Mouse (Mus musculus): ENCODE measurements around the gene L3mbtl4. TPM values are rescaled to one million over a fixed set of nuclear protein-coding genes. Genes with fewer than 3 reads are reported as not detected.

The L3mbtl4 gene
- not detected in 2 replicates for polyA plus RNA-seq (2014; fragmentation: Nextera tagmentation; extraction: Ambion mirVana)

GRCm38 (mm10) chr17:68273527-68273926, at the start of gene L3mbtl4:
TSS of gene L3mbtl4 (plus strand) at chr17:68273797.
- Histone ChIP-seq H3K4me3 (ENCODE audit: low read depth, low read length) (peak within 1 kb of the TSS; percentile 40), H3K4me1 (ENCODE audit: control insufficient read depth, insufficient read depth, low read length) (peaks cover 4% of the 10 kb centered on the region; the same call in 1 of the 2 replicates), H3K4me2 (ENCODE audit: low read depth, severe bottlenecking) (peak within 1 kb of the TSS; percentile 98), H3K36me3 (ENCODE audit: control insufficient read depth, insufficient read depth, low read length) (no peaks in the 10 kb centered on the region), H3K27me3 (ENCODE audit: control insufficient read depth, insufficient read depth, low read length) (peaks cover 14% of the 10 kb centered on the region; the same call in 1 of the 2 replicates), H3K9me3 (ENCODE audit: control insufficient read depth, low read length) (no peaks in the 10 kb centered on the region), H3K9ac (ENCODE audit: low read length) (no peak within 1 kb of the TSS; the same call in 1 of the 2 replicates), H3K27ac (replicated peaks; ENCODE audit: low read depth, low read length) (no peak within 1 kb of the TSS)
- DNase-seq (ENCODE audit: low spot score) (peak; percentile 56), ATAC-seq (ENCODE audit: insufficient number of reproducible peaks, low FRiP score, low TSS enrichment, low read depth) (peak; percentile 65; the same call in 1 of the 2 replicates)
- WGBS = 3% methylated on average over 20 of the region's 29 CpGs

GRCm38 (mm10) chr17:68230484-68230883, 43.1 kb upstream of the L3mbtl4 start:
- Histone ChIP-seq H3K4me2 (ENCODE audit: low read depth, severe bottlenecking) (no peak overlapping the region), H3K27ac (replicated peaks; ENCODE audit: low read depth, low read length) (no peak overlapping the region), H3K27me3 (ENCODE audit: control insufficient read depth, insufficient read depth, low read length) (no peaks in the 10 kb centered on the region), H3K4me3 (ENCODE audit: low read depth, low read length) (no peak overlapping the region), H3K9ac (ENCODE audit: low read length) (no peak overlapping the region), H3K4me1 (ENCODE audit: control insufficient read depth, insufficient read depth, low read length) (no peaks in the 10 kb centered on the region), H3K9me3 (ENCODE audit: control insufficient read depth, low read length) (no peaks in the 10 kb centered on the region), H3K36me3 (ENCODE audit: control insufficient read depth, insufficient read depth, low read length) (no peaks in the 10 kb centered on the region)
- 70% methylated on average over 4 of the region's 4 CpGs for WGBS
- no peak for DNase-seq (ENCODE audit: low spot score)
- ATAC-seq (ENCODE audit: insufficient number of reproducible peaks, low FRiP score, low TSS enrichment, low read depth) = no peak

DNA sequence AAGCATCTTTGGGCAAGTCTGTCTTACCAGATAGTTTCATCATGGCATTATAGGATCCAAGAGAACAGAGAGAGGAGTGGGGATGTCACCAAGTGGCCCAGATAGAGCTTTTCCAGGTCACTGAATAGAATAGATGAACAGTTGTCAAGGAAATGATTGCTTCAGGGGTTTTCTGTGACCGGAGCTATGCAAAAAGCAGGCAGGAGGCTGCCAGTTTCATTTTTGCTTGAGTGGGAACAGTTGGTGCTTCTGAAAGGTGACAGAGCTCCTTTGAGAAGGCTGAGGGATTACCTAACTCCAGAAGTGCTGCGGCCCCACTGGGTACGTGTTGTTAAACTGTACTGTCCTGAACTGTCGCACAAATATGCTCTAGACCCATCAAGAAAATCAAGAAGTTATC, 38.2 kb upstream of the L3mbtl4 start:
- H3K4me1 ChIP-seq (ENCODE audit: control insufficient read depth, insufficient read depth, low read length) = no peaks in the 10 kb centered on the region
- no peaks in the 10 kb centered on the region for H3K27me3 ChIP-seq (ENCODE audit: control insufficient read depth, insufficient read depth, low read length)
- DNase-seq (ENCODE audit: low spot score) = no peak
- H3K9me3 ChIP-seq (ENCODE audit: control insufficient read depth, low read length) = no peaks in the 10 kb centered on the region
- ATAC-seq (ENCODE audit: insufficient number of reproducible peaks, low FRiP score, low TSS enrichment, low read depth) = no peak
- no peak overlapping the region for H3K4me3 ChIP-seq (ENCODE audit: low read depth, low read length)
- H3K9ac ChIP-seq (ENCODE audit: low read length) = no peak overlapping the region
- H3K27ac ChIP-seq (replicated peaks; ENCODE audit: low read depth, low read length) = no peak overlapping the region
- WGBS = 87% methylated on average over 4 of the region's 4 CpGs
- H3K4me2 ChIP-seq (ENCODE audit: low read depth, severe bottlenecking) = no peak overlapping the region
- no peaks in the 10 kb centered on the region for H3K36me3 ChIP-seq (ENCODE audit: control insufficient read depth, insufficient read depth, low read length)

GRCm38 (mm10) chr17:68236992-68237391, 36.6 kb upstream of the L3mbtl4 start:
- ATAC-seq (ENCODE audit: insufficient number of reproducible peaks, low FRiP score, low TSS enrichment, low read depth) (no peak), DNase-seq (ENCODE audit: low spot score) (no peak)
- Histone ChIP-seq H3K27ac (replicated peaks; ENCODE audit: low read depth, low read length) (no peak overlapping the region), H3K9me3 (ENCODE audit: control insufficient read depth, low read length) (no peaks in the 10 kb centered on the region), H3K36me3 (ENCODE audit: control insufficient read depth, insufficient read depth, low read length) (no peaks in the 10 kb centered on the region), H3K4me1 (ENCODE audit: control insufficient read depth, insufficient read depth, low read length) (no peaks in the 10 kb centered on the region), H3K4me3 (ENCODE audit: low read depth, low read length) (no peak overlapping the region), H3K27me3 (ENCODE audit: control insufficient read depth, insufficient read depth, low read length) (no peaks in the 10 kb centered on the region), H3K9ac (ENCODE audit: low read length) (no peak overlapping the region), H3K4me2 (ENCODE audit: low read depth, severe bottlenecking) (no peak overlapping the region)
- 88% methylated on average over 12 of the region's 12 CpGs for WGBS

DNA sequence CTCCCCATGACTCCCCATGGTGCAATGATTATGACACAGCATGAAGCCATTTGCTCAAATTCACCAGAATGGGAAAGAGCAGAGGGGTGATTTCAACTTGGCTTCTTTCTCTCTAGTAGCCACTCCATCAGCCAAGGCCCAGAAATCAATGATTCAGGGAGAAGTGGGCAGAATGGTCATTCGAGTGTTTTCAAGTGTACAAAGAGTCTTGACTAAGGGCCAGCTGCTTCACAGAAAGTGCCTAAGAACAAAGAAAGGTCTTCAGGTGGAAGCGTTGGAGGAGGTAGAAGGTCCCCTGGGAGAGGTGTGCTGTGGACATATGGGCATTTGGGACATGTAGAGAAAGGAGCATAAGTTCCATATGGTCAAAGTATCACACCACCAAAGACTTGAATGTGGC, 33.4 kb upstream of the L3mbtl4 start:
- no peaks in the 10 kb centered on the region for H3K27me3 ChIP-seq (ENCODE audit: control insufficient read depth, insufficient read depth, low read length)
- WGBS = 88% methylated on average over 2 of the region's 2 CpGs
- DNase-seq (ENCODE audit: low spot score) = no peak
- H3K4me3 ChIP-seq (ENCODE audit: low read depth, low read length) = no peak overlapping the region
- H3K4me2 ChIP-seq (ENCODE audit: low read depth, severe bottlenecking) = no peak overlapping the region
- H3K9me3 ChIP-seq (ENCODE audit: control insufficient read depth, low read length) = no peaks in the 10 kb centered on the region
- H3K9ac ChIP-seq (ENCODE audit: low read length) = no peak overlapping the region
- no peak overlapping the region for H3K27ac ChIP-seq (replicated peaks; ENCODE audit: low read depth, low read length)
- ATAC-seq (ENCODE audit: insufficient number of reproducible peaks, low FRiP score, low TSS enrichment, low read depth) = no peak
- H3K36me3 ChIP-seq (ENCODE audit: control insufficient read depth, insufficient read depth, low read length) = no peaks in the 10 kb centered on the region
- H3K4me1 ChIP-seq (ENCODE audit: control insufficient read depth, insufficient read depth, low read length) = no peaks in the 10 kb centered on the region

DNA sequence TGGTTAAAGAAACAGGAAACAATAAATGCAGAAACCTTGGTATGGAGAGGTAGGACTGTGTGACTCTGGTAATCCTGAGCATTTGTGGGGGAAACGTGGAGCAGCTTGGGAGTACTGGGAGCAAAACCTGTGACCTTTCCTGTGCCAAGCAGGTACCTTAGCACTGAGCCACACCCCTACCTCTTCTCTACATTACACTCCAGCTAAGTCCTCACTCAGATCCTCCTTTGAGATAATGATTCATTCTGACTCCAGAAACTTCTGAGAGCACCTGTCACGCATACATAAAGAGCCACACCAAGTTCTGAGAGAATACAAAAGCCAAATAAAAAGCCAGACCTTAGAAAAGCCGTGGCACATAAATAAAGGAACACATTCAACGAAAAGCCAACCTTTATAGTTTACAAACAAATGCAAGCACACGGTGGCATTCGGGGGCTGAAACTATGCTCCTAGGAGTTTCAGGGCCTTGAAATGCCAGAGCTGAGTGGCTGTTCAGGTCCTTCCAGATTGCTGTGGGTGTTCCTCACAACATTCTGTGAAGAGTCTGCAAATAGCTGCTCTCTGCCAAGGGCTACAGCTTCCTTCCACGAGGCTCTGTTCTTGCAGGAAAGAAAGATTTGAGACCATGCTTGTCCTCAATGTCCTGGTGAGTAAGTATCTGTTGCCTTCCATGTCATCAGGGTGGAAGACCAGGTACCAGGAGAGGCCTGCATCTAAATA, 8.6 kb upstream of the L3mbtl4 start:
- Histone ChIP-seq H3K27me3 (ENCODE audit: control insufficient read depth, insufficient read depth, low read length) (no peaks in the 10 kb centered on the region), H3K4me3 (ENCODE audit: low read depth, low read length) (no peak overlapping the region), H3K27ac (replicated peaks; ENCODE audit: low read depth, low read length) (no peak overlapping the region), H3K9me3 (ENCODE audit: control insufficient read depth, low read length) (no peaks in the 10 kb centered on the region; the same call in 1 of the 2 replicates), H3K4me2 (ENCODE audit: low read depth, severe bottlenecking) (no peak overlapping the region), H3K9ac (ENCODE audit: low read length) (no peak overlapping the region), H3K36me3 (ENCODE audit: control insufficient read depth, insufficient read depth, low read length) (no peaks in the 10 kb centered on the region), H3K4me1 (ENCODE audit: control insufficient read depth, insufficient read depth, low read length) (no peaks in the 10 kb centered on the region)
- WGBS = 81% methylated on average over 7 of the region's 7 CpGs
- DNase-seq (ENCODE audit: low spot score) = no peak
- ATAC-seq (ENCODE audit: insufficient number of reproducible peaks, low FRiP score, low TSS enrichment, low read depth) = no peak

DNA sequence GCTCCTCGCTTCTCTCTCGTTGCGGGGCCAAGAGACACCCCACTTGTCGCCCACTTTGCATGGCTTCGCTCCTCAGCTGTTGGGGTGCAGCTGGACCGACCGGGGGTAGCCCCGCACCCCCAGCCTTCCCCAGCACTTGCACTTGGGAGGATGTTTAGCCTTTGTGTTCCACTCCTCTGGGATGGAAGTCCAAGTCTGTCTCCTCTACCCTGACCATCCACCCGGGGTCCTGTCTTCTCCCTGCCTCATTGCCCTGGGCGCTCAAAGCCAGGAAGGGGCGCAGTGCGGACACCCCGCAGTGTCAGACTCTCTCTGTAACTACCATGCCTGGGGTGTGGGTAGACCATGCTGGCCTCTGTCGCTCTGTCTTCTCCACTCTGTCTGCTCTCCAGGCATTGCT, 357 bp downstream of the L3mbtl4 start:
- WGBS = 29% methylated on average over 11 of the region's 14 CpGs

DNA sequence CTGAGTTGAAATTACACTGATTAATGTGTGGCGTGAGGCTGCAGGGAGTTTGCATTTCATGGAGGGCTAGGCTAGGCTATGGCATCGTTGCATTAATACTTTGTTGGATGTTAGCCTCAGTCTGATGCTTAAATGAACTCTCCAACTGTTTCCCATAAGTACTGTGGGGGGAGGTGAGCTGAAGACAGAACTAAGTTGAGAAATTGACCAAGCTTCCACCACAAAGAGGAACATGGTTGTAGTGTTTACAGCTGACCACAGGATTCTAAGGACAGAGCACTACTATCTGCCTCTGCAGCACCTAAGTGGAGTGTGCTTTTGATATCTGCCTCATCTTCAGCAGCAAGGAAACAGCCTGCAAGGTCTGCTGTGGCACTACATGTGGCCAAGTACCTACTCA, 1.5 kb downstream of the L3mbtl4 start:
- no peak overlapping the region for H3K4me2 ChIP-seq (ENCODE audit: low read depth, severe bottlenecking)
- 79% methylated on average over 2 of the region's 2 CpGs for WGBS
- no peak for ATAC-seq (ENCODE audit: insufficient number of reproducible peaks, low FRiP score, low TSS enrichment, low read depth)
- peaks cover 14% of the 10 kb centered on the region; the same call in 1 of the 2 replicates for H3K27me3 ChIP-seq (ENCODE audit: control insufficient read depth, insufficient read depth, low read length)
- peaks cover 4% of the 10 kb centered on the region; the same call in 1 of the 2 replicates for H3K4me1 ChIP-seq (ENCODE audit: control insufficient read depth, insufficient read depth, low read length)
- no peak overlapping the region for H3K27ac ChIP-seq (replicated peaks; ENCODE audit: low read depth, low read length)
- no peak for DNase-seq (ENCODE audit: low spot score)
- H3K36me3 ChIP-seq (ENCODE audit: control insufficient read depth, insufficient read depth, low read length) = no peaks in the 10 kb centered on the region
- no peak overlapping the region for H3K4me3 ChIP-seq (ENCODE audit: low read depth, low read length)
- no peaks in the 10 kb centered on the region for H3K9me3 ChIP-seq (ENCODE audit: control insufficient read depth, low read length)
- H3K9ac ChIP-seq (ENCODE audit: low read length) = no peak overlapping the region

More for the DNA sequence above, 357 bp downstream of the L3mbtl4 start:
- Histone ChIP-seq H3K9me3 (ENCODE audit: control insufficient read depth, low read length) (no peaks in the 10 kb centered on the region), H3K4me2 (ENCODE audit: low read depth, severe bottlenecking) (peak overlapping the region; percentile 98), H3K27me3 (ENCODE audit: control insufficient read depth, insufficient read depth, low read length) (peaks cover 14% of the 10 kb centered on the region; the same call in 1 of the 2 replicates), H3K36me3 (ENCODE audit: control insufficient read depth, insufficient read depth, low read length) (no peaks in the 10 kb centered on the region), H3K4me3 (ENCODE audit: low read depth, low read length) (peak overlapping the region; percentile 40), H3K4me1 (ENCODE audit: control insufficient read depth, insufficient read depth, low read length) (peaks cover 4% of the 10 kb centered on the region; the same call in 1 of the 2 replicates), H3K27ac (replicated peaks; ENCODE audit: low read depth, low read length) (no peak overlapping the region), H3K9ac (ENCODE audit: low read length) (no peak overlapping the region; the same call in 1 of the 2 replicates)
- ATAC-seq (ENCODE audit: insufficient number of reproducible peaks, low FRiP score, low TSS enrichment, low read depth) = 0 out of 2 replicates have a peak, but pooled peaks have one; percentile 9
- DNase-seq (ENCODE audit: low spot score) = no peak

Measured in limb, embryonic 11.5 days (tissue).